Mouse (Mus musculus): Measurements from ENCODE around the gene Btbd35f7. TPM values are rescaled to one million over a fixed set of nuclear protein-coding genes. Genes with fewer than 3 reads are reported as not detected.
"Not testable (repeated sequence)": the region's sequence is repeated elsewhere in the genome, so short reads cannot be mapped to it uniquely, and the experiment has no call there.

Btbd35f7 gene
- polyA plus RNA-seq (2012; rRNA removed) = not detected in 2 replicates

GRCm38 (mm10) chrX:5668767-5669166 lies at the start of gene Btbd35f7:
TSS of gene Btbd35f7 (plus strand) at chrX:5669067.
- not testable (repeated sequence) for H3K27ac ChIP-seq (ENCODE audit: insufficient read depth, low read depth, low read length); H3K27me3 ChIP-seq (ENCODE audit: control insufficient read depth, insufficient read depth, low read length); H3K4me1 ChIP-seq (ENCODE audit: control insufficient read depth, insufficient read depth, insufficient read length, low read length); H3K36me3 ChIP-seq (ENCODE audit: control insufficient read depth, insufficient read depth, low read length); H3K4me3 ChIP-seq (ENCODE audit: low read depth, low read length)
- WGBS = no CpG with 5 or more reads among the region's 2 CpGs

Other genes with a start within 250 kb of the Btbd35f7 start
- not detected in 2 replicates for gene Mycs, start 199.8 kb upstream of the Btbd35f7 start, polyA plus RNA-seq (2012; rRNA removed)